Mouse (Mus musculus) frontal cortex, postnatal 10 days (tissue): ENCODE results near the gene Zfp853.

Experiments
- DNase-seq, 2 experiments: peaks; one replicate each; pipeline ENCODE4 v3.0.0; 2022; ENCODE audit warnings: low spot score in 2 of 2, mixed read lengths in 1 of 2

The Zfp853 gene

GRCm38 (mm10) chr5:143253186-143253880 is 40.1 kb downstream of the Zfp853 start:
- no peak for DNase-seq

GRCm38 (mm10) chr5:143252791-143253185 is 40.6 kb downstream of the Zfp853 start:
- DNase-seq, result no peak

GRCm38 (mm10) chr5:143252039-143252438 is 41.4 kb downstream of the Zfp853 start:
- no peak for DNase-seq

GRCm38 (mm10) chr5:143244926-143245325 is 48.5 kb downstream of the Zfp853 start:
- DNase-seq, result no peak
